Mouse (Mus musculus) liver, embryonic 15.5 days (tissue): ENCODE results near the gene Olfr10. TPM values are rescaled to one million over a fixed set of nuclear protein-coding genes. Genes with fewer than 3 reads are reported as not detected.
"Not testable (repeated sequence)": the region's sequence is repeated elsewhere in the genome, so short reads cannot be mapped to it uniquely, and the experiment has no call there.

ENCODE experiments used
- ATAC-seq: fragments of 200-750 bp; cut with Nextera tagmentation; 2 replicates; pipeline ENCODE4 v1.8.0; 2017; ENCODE audit warnings: moderate number of reproducible peaks, mild to moderate bottlenecking, moderate library complexity; ENCODE audit not compliant: insufficient read depth
- H3K27ac ChIP-seq: fragments of 300-500 bp; sonication (generic); replicated peaks from 2 replicates; pipeline ENCODE4 v1.5.1; 2015; ENCODE audit warnings: mild to moderate bottlenecking, inconsistent platforms
- H3K27me3 ChIP-seq: fragments of 300-500 bp; sonication (generic); 2 replicates; pipeline ENCODE4 v1.6.1; 2015; ENCODE audit warnings: mild to moderate bottlenecking, inconsistent platforms
- H3K36me3 ChIP-seq: fragments of 300-500 bp; sonication (generic); replicated peaks from 2 replicates; pipeline ENCODE4 v1.6.1; 2015; ENCODE audit warnings: moderate library complexity, mild to moderate bottlenecking, inconsistent platforms
- H3K4me1 ChIP-seq: fragments of 300-500 bp; sonication (generic); replicated peaks from 2 replicates; pipeline ENCODE4 v1.6.1; 2015; ENCODE audit warnings: inconsistent platforms
- H3K4me2 ChIP-seq: fragments of 300-500 bp; sonication (generic); 2 replicates; pipeline ENCODE4 v1.6.1; 2015; ENCODE audit warnings: moderate library complexity, mild to moderate bottlenecking, inconsistent platforms
- H3K4me3 ChIP-seq: fragments of 300-500 bp; sonication (generic); replicated peaks from 2 replicates; pipeline ENCODE4 v1.5.1; 2015; ENCODE audit warnings: mild to moderate bottlenecking, inconsistent platforms
- H3K9ac ChIP-seq: fragments of 300-500 bp; sonication (generic); 2 replicates; pipeline ENCODE4 v1.6.1; 2015; ENCODE audit warnings: moderate library complexity, mild to moderate bottlenecking, inconsistent platforms
- H3K9me3 ChIP-seq: fragments of 300-500 bp; sonication (generic); replicated peaks from 2 replicates; pipeline ENCODE4 v1.6.1; 2016; ENCODE audit warnings: inconsistent platforms
- WGBS: fragments of 180-500 bp; shearing (Covaris S2); methylation state at CpG from one replicate; pipeline ENCODE4 v1.1.7; 2015; ENCODE audit warnings: mixed read lengths; ENCODE audit not compliant: insufficient replicate concordance; 5-methylcytosine and 5-hydroxymethylcytosine counted together
- polyA plus RNA-seq: library from polyadenylated mRNA; unstranded; fragments of >200 nt; fragmentation: Nextera tagmentation; extraction: Ambion mirVana; gene quantifications from 2 replicates; pipeline ENCODE4 v1.2.1, GENCODE M21; 2015

The Olfr10 gene
- polyA plus RNA-seq, 1 experiment from 2014 or later, result not detected

- Histone ChIP-seq H3K36me3 (peaks cover 37% of the 10 kb centered on the region), H3K27me3 (no peaks in the 10 kb centered on the region), H3K4me2 (no peak overlapping the region), H3K9ac (no peak overlapping the region), H3K4me1 (peaks cover 27% of the 10 kb centered on the region), H3K9me3 (no peaks in the 10 kb centered on the region), H3K27ac (peak overlapping the region; percentile 53; the same call in 1 of the 2 replicates), H3K4me3 (no peak overlapping the region)
- no peak for ATAC-seq
- WGBS, result 77% methylated on average over 10 of the region's 10 CpGs
Measured at GRCm38 (mm10) chr11:49267316-49267715, 37.2 kb upstream of the Olfr10 start.

GRCm38 (mm10) chr11:49267970-49268579 is 36.5 kb upstream of the Olfr10 start:
- no peak for ATAC-seq
- Histone ChIP-seq H3K4me2 (no peak overlapping the region), H3K27me3 (no peaks in the 10 kb centered on the region), H3K9ac (no peak overlapping the region), H3K4me3 (no peak overlapping the region), H3K4me1 (peaks cover 27% of the 10 kb centered on the region), H3K9me3 (no peaks in the 10 kb centered on the region), H3K36me3 (peaks cover 30% of the 10 kb centered on the region), H3K27ac (peak overlapping the region; percentile 11; the same call in 1 of the 2 replicates)
- 71% methylated on average over 15 of the region's 15 CpGs for WGBS

GRCm38 (mm10) chr11:49269761-49270160 is 34.8 kb upstream of the Olfr10 start:
- WGBS, result 68% methylated on average over 9 of the region's 9 CpGs
- ATAC-seq, result no peak
- H3K9ac ChIP-seq, result no peak overlapping the region
- no peak overlapping the region for H3K4me3 ChIP-seq
- no peak overlapping the region for H3K4me2 ChIP-seq
- no peaks in the 10 kb centered on the region for H3K9me3 ChIP-seq
- H3K36me3 ChIP-seq, result peaks cover 13% of the 10 kb centered on the region
- no peak overlapping the region for H3K27ac ChIP-seq
- peaks cover 18% of the 10 kb centered on the region for H3K4me1 ChIP-seq
- no peaks in the 10 kb centered on the region for H3K27me3 ChIP-seq

- Histone ChIP-seq H3K27ac (no peak overlapping the region), H3K36me3 (0 out of 2 replicates have a peak, but pooled peaks cover 7% of the 10 kb centered on the region), H3K4me2 (no peak overlapping the region), H3K4me3 (no peak overlapping the region), H3K4me1 (peaks cover 18% of the 10 kb centered on the region), H3K9me3 (no peaks in the 10 kb centered on the region), H3K27me3 (no peaks in the 10 kb centered on the region), H3K9ac (no peak overlapping the region)
- no peak for ATAC-seq
- 69% methylated on average over 4 of the region's 4 CpGs for WGBS
Measured at GRCm38 (mm10) chr11:49270368-49270767, 34.2 kb upstream of the Olfr10 start.

GRCm38 (mm10) chr11:49271334-49271733 is 33.2 kb upstream of the Olfr10 start:
- Histone ChIP-seq H3K4me1 (peaks cover 12% of the 10 kb centered on the region), H3K36me3 (0 out of 2 replicates have a peak, but pooled peaks cover under 1% of the 10 kb centered on the region), H3K4me2 (no peak overlapping the region), H3K9ac (no peak overlapping the region), H3K27me3 (no peaks in the 10 kb centered on the region), H3K27ac (no peak overlapping the region), H3K4me3 (no peak overlapping the region), H3K9me3 (no peaks in the 10 kb centered on the region)
- WGBS, result 29% methylated on average over 7 of the region's 7 CpGs
- no peak for ATAC-seq

- 53% methylated on average over 11 of the region's 11 CpGs for whole genome bisulfite sequencing
- ATAC-seq, result no peak
- Histone ChIP-seq H3K9ac (no peak overlapping the region), H3K4me2 (no peak overlapping the region), H3K4me3 (no peak overlapping the region), H3K36me3 (no peaks in the 10 kb centered on the region), H3K9me3 (no peaks in the 10 kb centered on the region), H3K27me3 (no peaks in the 10 kb centered on the region), H3K27ac (no peak overlapping the region), H3K4me1 (no peaks in the 10 kb centered on the region)
Measured at GRCm38 (mm10) chr11:49273834-49274519, 30.6 kb upstream of the Olfr10 start.

GRCm38 (mm10) chr11:49278222-49278621 is 26.3 kb upstream of the Olfr10 start, which contains the start of gene Olfr1393:
Gene Olfr1393, plus strand, starts transcription at chr11:49278304.
- Histone ChIP-seq H3K9me3 (no peaks in the 10 kb centered on the region), H3K4me1 (no peaks in the 10 kb centered on the region), H3K36me3 (no peaks in the 10 kb centered on the region), H3K9ac (no peak within 1 kb of the TSS), H3K4me3 (no peak within 1 kb of the TSS), H3K27ac (no peak within 1 kb of the TSS), H3K4me2 (no peak within 1 kb of the TSS), H3K27me3 (no peaks in the 10 kb centered on the region)
- ATAC-seq, result no peak
- WGBS, result 21% methylated on average over 3 of the region's 3 CpGs

- not testable (repeated sequence) for H3K36me3 ChIP-seq, H3K27ac ChIP-seq, H3K9me3 ChIP-seq, ATAC-seq, H3K4me2 ChIP-seq, H3K4me1 ChIP-seq, H3K9ac ChIP-seq, H3K4me3 ChIP-seq, H3K27me3 ChIP-seq
- 38% methylated on average over 1 of the region's 1 CpGs for WGBS
Measured at GRCm38 (mm10) chr11:49284982-49285381, 19.6 kb upstream of the Olfr10 start, which contains the start of gene Olfr1392. Gene Olfr1392, plus strand, starts transcription at chr11:49285282.

GRCm38 (mm10) chr11:49287251-49287650 is 17.3 kb upstream of the Olfr10 start:
- Histone ChIP-seq H3K36me3 (no peaks in the 10 kb centered on the region), H3K9me3 (no peaks in the 10 kb centered on the region), H3K9ac (no peak overlapping the region), H3K27me3 (no peaks in the 10 kb centered on the region), H3K4me1 (no peaks in the 10 kb centered on the region), H3K4me2 (no peak overlapping the region), H3K27ac (no peak overlapping the region), H3K4me3 (no peak overlapping the region)
- no peak for ATAC-seq
- 49% methylated on average over 2 of the region's 2 CpGs for WGBS

GRCm38 (mm10) chr11:49292777-49293176 is 11.8 kb upstream of the Olfr10 start:
- ATAC-seq, result no peak
- no peak overlapping the region for H3K27ac ChIP-seq

GRCm38 (mm10) chr11:49308547-49308946 is 4.0 kb downstream of the Olfr10 start:
- not testable (repeated sequence) for H3K4me3 ChIP-seq, ATAC-seq, H3K36me3 ChIP-seq, H3K27me3 ChIP-seq, H3K9me3 ChIP-seq, H3K27ac ChIP-seq, H3K4me1 ChIP-seq, H3K4me2 ChIP-seq, H3K9ac ChIP-seq
- WGBS, result 48% methylated on average over 5 of the region's 5 CpGs

More at GRCm38 (mm10) chr11:49292777-49293176, 11.8 kb upstream of the Olfr10 start:
- Histone ChIP-seq H3K9me3 (no peaks in the 10 kb centered on the region), H3K9ac (no peak overlapping the region), H3K4me1 (no peaks in the 10 kb centered on the region), H3K4me3 (no peak overlapping the region), H3K36me3 (no peaks in the 10 kb centered on the region), H3K4me2 (no peak overlapping the region), H3K27me3 (no peaks in the 10 kb centered on the region)
- 62% methylated on average over 3 of the region's 3 CpGs for WGBS
